Mouse (Mus musculus) lung, adult 2 months (tissue): ENCODE measurements around the gene Rhbdd2.

ENCODE experiments used
- CTCF ChIP-seq: fragments of 200-500 bp; IDR thresholded peaks from 2 replicates; pipeline ENCODE4 v1.5.1; 2011; ENCODE audit warnings: mild to moderate bottlenecking, low read length, control low read depth; ENCODE audit not compliant: insufficient read depth
- POLR2A ChIP-seq: fragments of 200-500 bp; IDR thresholded peaks from 2 replicates; pipeline ENCODE4 v1.6.1; 2011; ENCODE audit warnings: low read depth, mild to moderate bottlenecking, control low read depth, low read length, borderline replicate concordance; ENCODE audit errors: extremely low read depth

DNA sequence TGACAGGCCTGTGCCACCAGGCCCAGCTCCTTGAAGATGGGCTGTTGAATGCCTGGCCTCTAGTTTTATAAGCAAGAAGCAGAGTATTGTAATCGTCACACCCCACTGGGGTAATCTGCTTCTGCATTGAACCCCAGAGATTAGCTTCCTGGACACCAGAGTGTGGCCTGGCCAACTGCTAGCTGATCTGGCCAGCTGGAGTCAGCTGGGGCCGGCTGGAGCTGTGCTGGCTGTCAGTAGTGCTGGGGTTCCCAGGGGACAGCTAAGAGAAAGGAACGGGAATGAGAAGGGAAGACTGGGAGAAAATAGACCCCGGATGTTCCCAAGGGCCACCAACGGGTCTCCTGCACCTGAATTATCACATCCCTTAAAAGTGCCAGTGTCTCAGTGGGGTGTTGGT lies 40.6 kb downstream of the Rhbdd2 start:
- TF ChIP-seq CTCF (no peak), POLR2A (no peak)
